Mouse (Mus musculus): ENCODE measurements around the gene Dscaml1. TPM values are rescaled to one million over a fixed set of nuclear protein-coding genes. Genes with fewer than 3 reads are reported as not detected.

The Dscaml1 gene
- polyA plus RNA-seq, 1 experiment from 2014 or later, result 0.83 TPM

- peaks cover 41% of the 10 kb centered on the region for H3K36me3 ChIP-seq
- H3K9me3 ChIP-seq, result no peaks in the 10 kb centered on the region
- no peak overlapping the region for H3K4me2 ChIP-seq
- H3K27ac ChIP-seq, result no peak overlapping the region
- peaks cover 2% of the 10 kb centered on the region; the same call in 1 of the 2 replicates for H3K27me3 ChIP-seq
- WGBS, result 73% methylated on average over 3 of the region's 3 CpGs
- H3K4me3 ChIP-seq (replicated peaks), result no peak overlapping the region
- H3K4me1 ChIP-seq (replicated peaks), result no peaks in the 10 kb centered on the region
- no peak for ATAC-seq (ENCODE audit: insufficient number of reproducible peaks, insufficient read depth, low FRiP score, low TSS enrichment, low read depth)
- no peak overlapping the region for H3K9ac ChIP-seq (replicated peaks)
These were observed 30.6 kb upstream of the Dscaml1 start for GRCm38 (mm10) chr9:45395796-45396195.

- no peak overlapping the region for H3K4me3 ChIP-seq (replicated peaks)
- no peaks in the 10 kb centered on the region for H3K9me3 ChIP-seq
- no peak overlapping the region for H3K27ac ChIP-seq
- H3K4me1 ChIP-seq (replicated peaks), result 0 out of 2 replicates have a peak, but pooled peaks cover 4% of the 10 kb centered on the region
- H3K4me2 ChIP-seq, result no peak overlapping the region
- H3K9ac ChIP-seq (replicated peaks), result no peak overlapping the region
- WGBS, result 41% methylated on average over 1 of the region's 1 CpGs
- ATAC-seq (ENCODE audit: insufficient number of reproducible peaks, insufficient read depth, low FRiP score, low TSS enrichment, low read depth), result no peak
- H3K36me3 ChIP-seq, result peaks cover 24% of the 10 kb centered on the region
- H3K27me3 ChIP-seq, result peaks cover 19% of the 10 kb centered on the region; the same call in 1 of the 2 replicates
These were observed 28.1 kb upstream of the Dscaml1 start for GRCm38 (mm10) chr9:45398336-45398735.

GRCm38 (mm10) chr9:45399434-45399833, 27.0 kb upstream of the Dscaml1 start, which contains the start of gene Fxyd2:
Gene Fxyd2 (plus strand): TSS chr9:45399669.
- no peak within 1 kb of the TSS for H3K4me2 ChIP-seq
- H3K4me3 ChIP-seq (replicated peaks), result no peak within 1 kb of the TSS
- no peaks in the 10 kb centered on the region for H3K9me3 ChIP-seq
- no peak within 1 kb of the TSS for H3K9ac ChIP-seq (replicated peaks)
- peaks cover 23% of the 10 kb centered on the region; the same call in 1 of the 2 replicates for H3K27me3 ChIP-seq
- peaks cover 13% of the 10 kb centered on the region for H3K36me3 ChIP-seq
- H3K27ac ChIP-seq, result no peak within 1 kb of the TSS
- 0 out of 2 replicates have a peak, but pooled peaks cover 4% of the 10 kb centered on the region for H3K4me1 ChIP-seq (replicated peaks)
- ATAC-seq (ENCODE audit: insufficient number of reproducible peaks, insufficient read depth, low FRiP score, low TSS enrichment, low read depth), result no peak
- WGBS, result 77% methylated on average over 4 of the region's 4 CpGs

- H3K9me3 ChIP-seq, result no peaks in the 10 kb centered on the region
- H3K4me1 ChIP-seq (replicated peaks), result 0 out of 2 replicates have a peak, but pooled peaks cover 4% of the 10 kb centered on the region
- peaks cover 23% of the 10 kb centered on the region; the same call in 1 of the 2 replicates for H3K27me3 ChIP-seq
- WGBS, result 40% methylated on average over 4 of the region's 4 CpGs
- H3K36me3 ChIP-seq, result no peaks in the 10 kb centered on the region
- no peak overlapping the region for H3K9ac ChIP-seq (replicated peaks)
- H3K27ac ChIP-seq, result no peak overlapping the region
- H3K4me2 ChIP-seq, result no peak overlapping the region
- ATAC-seq (ENCODE audit: insufficient number of reproducible peaks, insufficient read depth, low FRiP score, low TSS enrichment, low read depth), result no peak
- no peak overlapping the region for H3K4me3 ChIP-seq (replicated peaks)
These were observed 24.6 kb upstream of the Dscaml1 start for GRCm38 (mm10) chr9:45401851-45402250.

GRCm38 (mm10) chr9:45402957-45403356, 23.5 kb upstream of the Dscaml1 start:
- Histone ChIP-seq H3K4me1 (replicated peaks) (0 out of 2 replicates have a peak, but pooled peaks cover 4% of the 10 kb centered on the region), H3K4me3 (replicated peaks) (no peak overlapping the region), H3K27ac (no peak overlapping the region), H3K27me3 (peaks cover 23% of the 10 kb centered on the region; the same call in 1 of the 2 replicates), H3K4me2 (no peak overlapping the region), H3K9ac (replicated peaks) (no peak overlapping the region), H3K9me3 (no peaks in the 10 kb centered on the region), H3K36me3 (no peaks in the 10 kb centered on the region)
- 48% methylated on average over 2 of the region's 2 CpGs for WGBS
- no peak for ATAC-seq (ENCODE audit: insufficient number of reproducible peaks, insufficient read depth, low FRiP score, low TSS enrichment, low read depth)

GRCm38 (mm10) chr9:45405694-45406093, 20.7 kb upstream of the Dscaml1 start:
- H3K36me3 ChIP-seq, result no peaks in the 10 kb centered on the region
- H3K4me2 ChIP-seq, result no peak overlapping the region
- H3K4me3 ChIP-seq (replicated peaks), result no peak overlapping the region
- H3K27me3 ChIP-seq, result peaks cover 39% of the 10 kb centered on the region
- 79% methylated on average over 5 of the region's 5 CpGs for WGBS
- no peak overlapping the region for H3K27ac ChIP-seq
- no peaks in the 10 kb centered on the region for H3K9me3 ChIP-seq
- ATAC-seq (ENCODE audit: insufficient number of reproducible peaks, insufficient read depth, low FRiP score, low TSS enrichment, low read depth), result no peak
- H3K9ac ChIP-seq (replicated peaks), result no peak overlapping the region
- H3K4me1 ChIP-seq (replicated peaks), result 0 out of 2 replicates have a peak, but pooled peaks cover 4% of the 10 kb centered on the region

- WGBS, result 81% methylated on average over 3 of the region's 3 CpGs
- H3K9ac ChIP-seq (replicated peaks), result no peak overlapping the region
These were observed 19.6 kb upstream of the Dscaml1 start for GRCm38 (mm10) chr9:45406808-45407207.

GRCm38 (mm10) chr9:45407706-45408675, 18.4 kb upstream of the Dscaml1 start:
- Histone ChIP-seq H3K9me3 (no peaks in the 10 kb centered on the region), H3K9ac (replicated peaks) (no peak overlapping the region; the same call in 1 of the 2 replicates), H3K27ac (no peak overlapping the region), H3K36me3 (no peaks in the 10 kb centered on the region), H3K4me1 (replicated peaks) (no peaks in the 10 kb centered on the region), H3K4me3 (replicated peaks) (peak overlapping the region; percentile 33), H3K4me2 (peak overlapping the region; percentile 54), H3K27me3 (peaks cover 21% of the 10 kb centered on the region)
- ATAC-seq (ENCODE audit: insufficient number of reproducible peaks, insufficient read depth, low FRiP score, low TSS enrichment, low read depth), result no peak
- 38% methylated on average over 33 of the region's 33 CpGs for WGBS

More at GRCm38 (mm10) chr9:45406808-45407207, 19.6 kb upstream of the Dscaml1 start:
- no peak for ATAC-seq (ENCODE audit: insufficient number of reproducible peaks, insufficient read depth, low FRiP score, low TSS enrichment, low read depth)
- Histone ChIP-seq H3K27ac (no peak overlapping the region), H3K4me2 (no peak overlapping the region), H3K9me3 (no peaks in the 10 kb centered on the region), H3K36me3 (no peaks in the 10 kb centered on the region), H3K4me1 (replicated peaks) (0 out of 2 replicates have a peak, but pooled peaks cover 4% of the 10 kb centered on the region), H3K27me3 (peaks cover 32% of the 10 kb centered on the region), H3K4me3 (replicated peaks) (no peak overlapping the region)

GRCm38 (mm10) chr9:45410193-45410592, 16.2 kb upstream of the Dscaml1 start:
- ATAC-seq (ENCODE audit: insufficient number of reproducible peaks, insufficient read depth, low FRiP score, low TSS enrichment, low read depth), result no peak
- no peaks in the 10 kb centered on the region for H3K9me3 ChIP-seq
- 79% methylated on average over 5 of the region's 5 CpGs for WGBS

GRCm38 (mm10) chr9:45410614-45411013, 15.8 kb upstream of the Dscaml1 start:
- Histone ChIP-seq H3K9ac (replicated peaks) (no peak overlapping the region), H3K27ac (no peak overlapping the region), H3K4me1 (replicated peaks) (no peaks in the 10 kb centered on the region), H3K4me3 (replicated peaks) (no peak overlapping the region), H3K4me2 (no peak overlapping the region), H3K36me3 (no peaks in the 10 kb centered on the region), H3K27me3 (peaks cover 17% of the 10 kb centered on the region), H3K9me3 (no peaks in the 10 kb centered on the region)
- ATAC-seq (ENCODE audit: insufficient number of reproducible peaks, insufficient read depth, low FRiP score, low TSS enrichment, low read depth), result no peak
- 78% methylated on average over 2 of the region's 2 CpGs for WGBS

More at GRCm38 (mm10) chr9:45410193-45410592, 16.2 kb upstream of the Dscaml1 start:
- peaks cover 17% of the 10 kb centered on the region for H3K27me3 ChIP-seq
- no peak overlapping the region for H3K9ac ChIP-seq (replicated peaks)
- H3K4me1 ChIP-seq (replicated peaks), result no peaks in the 10 kb centered on the region
- no peak overlapping the region for H3K4me2 ChIP-seq
- no peak overlapping the region for H3K27ac ChIP-seq
- no peaks in the 10 kb centered on the region for H3K36me3 ChIP-seq
- no peak overlapping the region for H3K4me3 ChIP-seq (replicated peaks)

- Histone ChIP-seq H3K4me3 (replicated peaks) (no peak overlapping the region), H3K27me3 (peaks cover 17% of the 10 kb centered on the region), H3K4me1 (replicated peaks) (no peaks in the 10 kb centered on the region), H3K36me3 (no peaks in the 10 kb centered on the region), H3K9me3 (no peaks in the 10 kb centered on the region), H3K27ac (no peak overlapping the region), H3K4me2 (no peak overlapping the region), H3K9ac (replicated peaks) (no peak overlapping the region)
- no peak for ATAC-seq (ENCODE audit: insufficient number of reproducible peaks, insufficient read depth, low FRiP score, low TSS enrichment, low read depth)
- 73% methylated on average over 3 of the region's 3 CpGs for WGBS
These were observed 15.3 kb upstream of the Dscaml1 start for GRCm38 (mm10) chr9:45411111-45411510.
